Mouse (Mus musculus) limb, embryonic 14.5 days (tissue): Measurements from ENCODE around the gene Tigar. TPM values are rescaled to one million over a fixed set of nuclear protein-coding genes. Genes with fewer than 3 reads are reported as not detected.

ENCODE experiments used
- ATAC-seq: fragments of 200-750 bp; cut with Nextera tagmentation; 2 replicates; pipeline ENCODE4 v1.8.0; 2017; ENCODE audit warnings: low read depth, moderate number of reproducible peaks, moderate TSS enrichment; ENCODE audit not compliant: low FRiP score
- DNase-seq: peaks from one replicate; pipeline ENCODE4 v3.0.0-alpha.2; 2015; ENCODE audit warnings: low spot score
- H3K27ac ChIP-seq: fragments of 300-500 bp; sonication (generic); replicated peaks from 2 replicates; pipeline ENCODE4 v1.5.1; 2014; ENCODE audit warnings: low read depth, mild to moderate bottlenecking, low read length, moderate library complexity, mixed read lengths
- H3K27me3 ChIP-seq: fragments of 300-500 bp; sonication (generic); 2 replicates; pipeline ENCODE4 v1.6.1; 2014; ENCODE audit warnings: low read length, mixed read lengths; ENCODE audit not compliant: control insufficient read depth, insufficient read depth
- H3K36me3 ChIP-seq: fragments of 300-500 bp; sonication (generic); 2 replicates; pipeline ENCODE4 v1.6.1; 2014; ENCODE audit warnings: mild to moderate bottlenecking, low read length, moderate library complexity, mixed read lengths; ENCODE audit not compliant: control insufficient read depth, insufficient read depth
- H3K4me1 ChIP-seq: fragments of 300-500 bp; sonication (generic); 2 replicates; pipeline ENCODE4 v1.6.1; 2014; ENCODE audit warnings: antibody characterized with exemption, low read length, mixed read lengths; ENCODE audit not compliant: control insufficient read depth, insufficient read depth
- H3K4me2 ChIP-seq: fragments of 300-500 bp; sonication (generic); replicated peaks from 2 replicates; pipeline ENCODE4 v1.6.1; 2014; ENCODE audit warnings: low read depth, mild to moderate bottlenecking, low read length, moderate library complexity; ENCODE audit not compliant: severe bottlenecking
- H3K4me3 ChIP-seq: fragments of 300-500 bp; sonication (generic); replicated peaks from 2 replicates; pipeline ENCODE4 v1.5.1; 2014; ENCODE audit warnings: low read length
- H3K9ac ChIP-seq: fragments of 300-500 bp; sonication (generic); 2 replicates; pipeline ENCODE4 v1.6.1; 2014; ENCODE audit warnings: mild to moderate bottlenecking, low read depth, low read length, moderate library complexity; ENCODE audit not compliant: severe bottlenecking
- H3K9me3 ChIP-seq: fragments of 300-500 bp; sonication (generic); 2 replicates; pipeline ENCODE4 v1.6.1; 2016; ENCODE audit warnings: low read length; ENCODE audit not compliant: control insufficient read depth
- POLR2A ChIP-seq: fragments of 200-500 bp; IDR thresholded peaks from 2 replicates; pipeline ENCODE4 v1.8.0; 2012; ENCODE audit warnings: inconsistent platforms, mild to moderate bottlenecking, moderate library complexity, borderline replicate concordance; ENCODE audit not compliant: insufficient read depth, insufficient read length; ENCODE audit errors: extremely low read depth
- WGBS: fragments of 180-500 bp; shearing (Covaris S2); extraction: QIAGEN DNeasy Blood & Tissue Kit; methylation state at CpG from one replicate; pipeline ENCODE4 v1.1.7; 2014; 5-methylcytosine and 5-hydroxymethylcytosine counted together
- polyA plus RNA-seq, 2 experiments: library from polyadenylated mRNA; depleted of rRNA in 1 of 2; stranded (reverse) in 1 of 2; unstranded in 1 of 2; fragments of >200 nt; fragmentation: Nextera tagmentation in 1 of 2; extraction: Ambion mirVana in 1 of 2; gene quantifications; 2 replicates each; pipeline versions ENCODE4 v1.2.1 to v1.2.3; 2012 to 2014

The Tigar gene
- polyA plus RNA-seq, 2 experiments, result 3.2 to 4.1 TPM

DNA sequence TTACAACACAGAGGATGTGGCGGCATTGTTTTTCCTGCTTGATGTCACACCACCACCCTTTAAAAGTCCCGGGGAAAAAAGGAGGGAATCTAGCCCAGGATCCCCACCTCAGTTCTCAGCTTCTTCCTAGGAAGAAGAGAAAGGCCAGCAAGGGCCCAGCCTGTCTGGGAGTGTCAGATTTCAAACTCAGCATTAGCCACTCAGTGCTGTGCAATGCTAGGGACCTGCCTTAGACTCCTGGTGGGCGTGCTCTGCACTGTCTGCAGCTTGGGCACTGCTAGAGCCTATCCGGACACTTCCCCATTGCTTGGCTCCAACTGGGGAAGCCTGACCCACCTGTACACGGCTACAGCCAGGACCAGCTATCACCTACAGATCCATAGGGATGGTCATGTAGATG is 36.5 kb downstream of the Tigar start, which contains the start of gene Fgf23:
TSS of gene Fgf23 (plus strand) at position 86 of the 400 bp plus-strand sequence.
- Histone ChIP-seq H3K9me3 (no peaks in the 10 kb centered on the region), H3K9ac (no peak within 1 kb of the TSS), H3K36me3 (no peaks in the 10 kb centered on the region), H3K4me1 (peaks cover 9% of the 10 kb centered on the region; the same call in 1 of the 2 replicates), H3K27ac (no peak within 1 kb of the TSS), H3K4me2 (no peak within 1 kb of the TSS; the same call in 1 of the 2 replicates), H3K27me3 (no peaks in the 10 kb centered on the region), H3K4me3 (no peak within 1 kb of the TSS)
- ATAC-seq (peak; percentile 85), DNase-seq (peak; percentile 72)
- WGBS, result 7% methylated on average over 5 of the region's 5 CpGs
- TF ChIP-seq POLR2A, result no peak

DNA sequence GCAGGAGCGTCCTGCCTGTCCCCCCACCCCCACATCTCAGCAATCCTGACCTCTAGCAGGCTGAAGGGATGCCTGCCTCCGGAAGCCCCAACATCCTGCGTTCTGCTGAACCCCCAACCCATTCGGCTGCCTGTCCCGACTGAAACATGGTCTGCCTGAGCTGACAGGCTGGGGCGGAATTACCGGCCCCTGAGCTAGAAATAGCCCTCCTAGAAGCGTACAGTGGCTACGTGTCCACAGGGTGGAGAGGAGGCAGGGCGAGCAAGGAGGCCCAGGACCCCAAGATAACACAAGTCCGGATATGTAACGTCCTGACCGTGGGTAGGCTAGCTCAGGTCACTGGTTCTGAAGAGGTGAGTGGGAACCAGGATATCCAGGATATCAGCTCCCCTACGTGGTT is 44.5 kb downstream of the Tigar start:
- Histone ChIP-seq H3K27ac (no peak overlapping the region), H3K27me3 (no peaks in the 10 kb centered on the region), H3K4me3 (no peak overlapping the region), H3K4me1 (no peaks in the 10 kb centered on the region), H3K4me2 (peak overlapping the region; percentile 23; the same call in 1 of the 2 replicates), H3K9me3 (no peaks in the 10 kb centered on the region), H3K9ac (peak overlapping the region; percentile 31; the same call in 1 of the 2 replicates), H3K36me3 (no peaks in the 10 kb centered on the region)
- ATAC-seq, result no peak
- no peak for TF ChIP-seq POLR2A
- 11% methylated on average over 14 of the region's 14 CpGs for WGBS
- DNase-seq, result no peak

DNA sequence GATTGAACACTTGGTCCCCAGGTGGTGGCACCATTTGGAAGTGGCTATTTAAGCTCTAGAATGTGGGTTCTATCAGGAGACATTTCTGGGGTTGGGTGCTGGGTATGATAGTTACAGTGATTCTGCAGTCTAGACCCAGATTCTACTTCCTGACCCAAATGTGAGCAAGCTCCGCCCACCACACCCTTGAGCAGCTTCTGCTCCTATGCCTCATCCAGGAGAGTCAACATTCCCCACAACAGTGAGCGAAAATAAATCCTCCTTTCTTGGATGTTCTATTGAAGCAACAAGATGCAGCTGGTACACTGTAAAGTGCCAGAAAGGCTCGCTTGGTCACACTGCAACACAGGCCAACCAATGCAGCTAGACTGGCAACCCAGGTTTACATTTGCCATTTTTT is 45.4 kb downstream of the Tigar start:
- Histone ChIP-seq H3K27me3 (no peaks in the 10 kb centered on the region), H3K27ac (no peak overlapping the region), H3K9me3 (no peaks in the 10 kb centered on the region), H3K36me3 (no peaks in the 10 kb centered on the region), H3K9ac (no peak overlapping the region), H3K4me3 (no peak overlapping the region), H3K4me2 (no peak overlapping the region), H3K4me1 (no peaks in the 10 kb centered on the region)
- ATAC-seq (no peak), DNase-seq (no peak)
- no peak for TF ChIP-seq POLR2A
- 83% methylated on average over 3 of the region's 3 CpGs for WGBS

DNA sequence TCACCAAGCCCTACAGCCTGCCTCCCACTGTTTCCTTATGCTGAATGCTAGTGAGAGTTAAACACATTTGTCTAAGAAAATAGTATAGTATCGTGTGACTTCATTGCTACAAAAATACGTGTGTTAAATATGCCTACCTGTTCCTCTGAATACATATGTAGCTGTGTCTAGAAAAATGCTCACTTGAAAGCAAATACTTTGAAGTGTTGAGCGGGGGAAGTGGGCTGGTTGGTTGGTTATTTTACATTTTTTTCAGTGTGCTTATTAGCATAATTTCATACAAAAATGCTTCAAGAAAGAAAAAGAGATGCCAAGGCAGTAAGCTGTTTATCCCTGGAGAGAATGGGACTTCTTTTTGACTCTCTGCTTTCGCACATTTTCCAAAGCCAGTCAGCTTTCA is 49.4 kb downstream of the Tigar start:
- no peak for ATAC-seq
- H3K36me3 ChIP-seq, result no peaks in the 10 kb centered on the region
- H3K4me1 ChIP-seq, result no peaks in the 10 kb centered on the region
- H3K27ac ChIP-seq, result no peak overlapping the region
- no peak overlapping the region for H3K4me3 ChIP-seq
- H3K4me2 ChIP-seq, result no peak overlapping the region
- H3K27me3 ChIP-seq, result no peaks in the 10 kb centered on the region
- no peaks in the 10 kb centered on the region for H3K9me3 ChIP-seq
- no peak for TF ChIP-seq POLR2A
- DNase-seq, result no peak
- WGBS, result 75% methylated on average over 4 of the region's 4 CpGs
- H3K9ac ChIP-seq, result no peak overlapping the region

DNA sequence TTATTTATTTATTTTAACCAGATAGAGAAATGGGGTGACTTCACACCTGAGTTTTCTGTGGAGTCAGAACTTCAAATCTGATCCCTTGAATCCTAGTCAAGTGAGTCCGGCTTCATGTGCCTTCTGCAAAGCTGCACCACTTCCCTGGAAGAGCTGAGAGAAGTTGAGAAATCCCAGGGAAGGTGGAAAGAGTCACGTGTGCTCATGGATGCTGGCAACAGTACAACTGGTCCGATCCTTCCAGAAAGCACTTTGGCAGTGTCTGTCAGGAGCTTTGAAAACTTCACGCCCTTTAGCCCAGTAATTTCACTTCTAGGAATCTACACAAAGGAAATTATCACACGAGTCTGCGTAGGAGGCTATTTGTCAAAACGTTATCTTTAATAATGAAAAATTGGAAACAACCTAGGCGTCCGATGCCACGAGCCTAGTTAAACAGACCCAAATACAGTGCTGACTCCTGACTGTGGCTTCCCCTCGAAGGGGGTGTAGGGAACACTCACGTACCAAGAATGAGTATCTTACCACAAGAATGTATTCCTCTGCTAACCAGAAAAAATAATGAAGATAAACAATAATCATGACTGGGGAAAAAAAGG is 52.3 kb downstream of the Tigar start:
- 79% methylated on average over 12 of the region's 12 CpGs for WGBS
- H3K27ac ChIP-seq, result no peak overlapping the region
- H3K27me3 ChIP-seq, result no peaks in the 10 kb centered on the region
- H3K36me3 ChIP-seq, result no peaks in the 10 kb centered on the region
- no peak overlapping the region for H3K4me3 ChIP-seq
- no peak for ATAC-seq
- no peaks in the 10 kb centered on the region for H3K9me3 ChIP-seq
- DNase-seq, result no peak
- no peak overlapping the region for H3K4me2 ChIP-seq
- no peak overlapping the region for H3K9ac ChIP-seq
- no peak for TF ChIP-seq POLR2A
- H3K4me1 ChIP-seq, result no peaks in the 10 kb centered on the region
